ENCODE assay signal across 8 mouse cellular contexts in the genomic region with DNA sequence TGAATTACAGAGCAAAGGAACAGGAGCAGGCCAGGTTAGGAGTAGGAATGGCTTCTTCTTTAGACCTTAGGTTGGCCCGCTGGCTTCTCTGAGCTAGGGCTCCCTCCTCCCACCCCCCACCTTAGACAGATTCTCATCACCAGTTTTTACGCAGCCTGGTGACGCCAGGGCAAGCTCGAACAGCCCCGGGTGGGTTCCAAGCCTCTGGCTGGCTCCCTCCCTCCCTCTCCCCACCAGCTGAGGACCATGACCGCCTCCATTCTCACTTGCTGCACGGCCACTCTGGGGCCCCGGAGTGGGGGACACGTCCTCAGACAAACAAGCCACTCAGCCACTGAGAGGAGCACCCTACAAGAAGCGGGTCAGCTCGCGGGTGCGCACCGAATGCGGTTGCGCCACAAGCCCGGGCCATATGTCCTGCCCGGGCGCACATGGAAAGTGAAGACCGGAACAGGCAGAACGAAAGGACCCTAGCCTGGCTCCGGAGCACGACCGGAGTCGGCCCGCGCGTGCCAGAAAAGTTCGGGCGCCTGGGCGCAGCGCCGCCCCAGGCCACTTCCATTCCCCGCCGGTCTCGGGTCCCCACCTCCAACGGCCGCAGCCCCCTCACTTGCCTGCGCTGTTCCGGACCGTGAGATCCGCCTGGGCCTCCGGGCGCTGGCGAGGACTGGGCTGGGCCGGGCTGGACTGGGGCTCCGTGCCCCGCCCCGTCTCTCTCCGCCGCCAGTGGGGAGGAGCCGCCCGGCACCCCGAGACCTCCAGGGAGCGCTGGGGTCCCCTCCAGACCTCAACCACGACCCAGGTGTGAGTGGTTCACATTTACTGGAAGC. TPM values are rescaled to one million over a fixed set of nuclear protein-coding genes. Genes with fewer than 3 reads are reported as not detected.
A peak's percentile ranks its signal among the peaks of the same experiment; 100 is the strongest.
DNase-seq lines count a peak whose midpoint lies in the region; ATAC-seq and TF ChIP-seq lines count a peak whose summit lies in the region.

No protein-coding gene starts in this region.

- peak; percentile 69 for ATAC-seq in embryonic facial prominence, embryonic 11.5 days (replicated peaks; ENCODE audit: insufficient number of reproducible peaks, low FRiP score, low TSS enrichment, low read depth)
- peak; percentile 87 for ATAC-seq in liver, embryonic 14.5 days (ENCODE audit: insufficient read depth)
- ATAC-seq in stomach, embryonic 16.5 days (ENCODE audit: insufficient read depth, low FRiP score) = peak; percentile 82

- H3K27me3 ChIP-seq in embryonic facial prominence, embryonic 11.5 days (ENCODE audit: control insufficient read depth, insufficient read depth, low read length) = no peaks in the 10 kb centered on the region; the same call in 1 of the 2 replicates
- no peaks in the 10 kb centered on the region for H3K27me3 ChIP-seq in kidney, adult 2 months (replicated peaks; ENCODE audit: control insufficient read depth, insufficient read depth, low read length)
- H3K27me3 ChIP-seq in liver, embryonic 14.5 days (ENCODE audit: control insufficient read depth, insufficient read depth, low read length) = no peaks in the 10 kb centered on the region
- H3K27me3 ChIP-seq in stomach, embryonic 16.5 days (ENCODE audit: control insufficient read depth, insufficient read depth, low read length) = no peaks in the 10 kb centered on the region

- H3K4me2 ChIP-seq in embryonic facial prominence, embryonic 11.5 days (ENCODE audit: low read depth, low read length) = peak overlapping the region; percentile 87
- H3K4me2 ChIP-seq in liver, embryonic 14.5 days (ENCODE audit: low read depth) = peak overlapping the region; percentile 94
- H3K4me2 ChIP-seq in stomach, embryonic 16.5 days (ENCODE audit: low read depth, low read length) = peak overlapping the region; percentile 83

- H3K4me1 ChIP-seq in embryonic facial prominence, embryonic 11.5 days (ENCODE audit: control insufficient read depth, insufficient read depth, low read length) = no peaks in the 10 kb centered on the region
- peaks cover 10% of the 10 kb centered on the region for H3K4me1 ChIP-seq in kidney, adult 2 months (ENCODE audit: control insufficient read depth, insufficient read depth, low read length)
- H3K4me1 ChIP-seq in liver, embryonic 14.5 days (replicated peaks; ENCODE audit: control insufficient read depth in 2 of 2, insufficient read depth in 2 of 2, low read length in 1 of 2) = peaks cover 8 to 41% of the 10 kb centered on the region in 2 experiments
- peaks cover 54% of the 10 kb centered on the region for H3K4me1 ChIP-seq in stomach, embryonic 16.5 days (ENCODE audit: control insufficient read depth, insufficient read depth, low read length)

- peak; percentile 48 to 50 for DNase-seq in B cell, adult 2 months
- DNase-seq in adrenal gland, postnatal 14 days = peak; percentile 89
- DNase-seq in embryonic facial prominence, embryonic 11.5 days (ENCODE audit: low spot score) = peak; percentile 59
- DNase-seq in heart, adult 9 months (ENCODE audit: low spot score in 2 of 2) = peak; percentile 89 to 91
- peak; percentile 87 for DNase-seq in kidney, adult 2 months
- peak in 2 of 3 experiments; percentile 24 to 45 for DNase-seq in liver, embryonic 14.5 days (ENCODE audit: low read depth in 3 of 3, low spot score in 3 of 3)
- peak; percentile 30 to 47 for DNase-seq in natural killer cell, adult 2 months (ENCODE audit: low spot score in 2 of 2)

- H3K9me3 ChIP-seq in embryonic facial prominence, embryonic 11.5 days (replicated peaks; ENCODE audit: control insufficient read depth, low read length) = no peaks in the 10 kb centered on the region
- no peaks in the 10 kb centered on the region for H3K9me3 ChIP-seq in liver, embryonic 14.5 days (ENCODE audit: control insufficient read depth, low read length)
- no peaks in the 10 kb centered on the region for H3K9me3 ChIP-seq in stomach, embryonic 16.5 days (replicated peaks; ENCODE audit: control insufficient read depth, low read length)

- peak; percentile 53 for TF ChIP-seq POLR2A in kidney, adult 2 months (IDR thresholded peaks at IDR 0.05; ENCODE audit: low read depth, low read length)

- under 1% methylated on average over 54 of the region's 56 CpGs for WGBS in embryonic facial prominence, embryonic 11.5 days
- WGBS in kidney, adult 2 months = under 1% methylated on average over 56 of the region's 56 CpGs
- WGBS in liver, embryonic 14.5 days (ENCODE audit: insufficient replicate concordance) = under 1% methylated on average over 56 of the region's 56 CpGs
- WGBS in stomach, embryonic 16.5 days = under 1% methylated on average over 56 of the region's 56 CpGs

- no peak for TF ChIP-seq EP300 in liver, embryonic 14.5 days (IDR thresholded peaks at IDR 0.05; ENCODE audit: low read depth)

- no peak for TF ChIP-seq CTCF in kidney, adult 2 months (conservative IDR thresholded peaks at IDR 0.05; ENCODE audit: insufficient read depth, insufficient read length, low read depth, low read length)
- TF ChIP-seq CTCF in liver, embryonic 14.5 days (IDR thresholded peaks at IDR 0.05; ENCODE audit: low read depth) = 0 out of 2 replicates have a peak, but pooled peaks have one; percentile 13

- H3K27ac ChIP-seq in embryonic facial prominence, embryonic 11.5 days (replicated peaks; ENCODE audit: low read depth, low read length) = no peak overlapping the region
- H3K27ac ChIP-seq in kidney, adult 2 months (ENCODE audit: insufficient read depth, low read depth, low read length) = peak overlapping the region; percentile 98
- peak overlapping the region; percentile 12 for H3K27ac ChIP-seq in liver, embryonic 14.5 days
- peak overlapping the region; percentile 100 for H3K27ac ChIP-seq in stomach, embryonic 16.5 days (ENCODE audit: low read length)

- peak overlapping the region; percentile 68 for H3K9ac ChIP-seq in embryonic facial prominence, embryonic 11.5 days (replicated peaks; ENCODE audit: low read length)
- H3K9ac ChIP-seq in liver, embryonic 14.5 days (replicated peaks) = peak overlapping the region; percentile 87
- H3K9ac ChIP-seq in stomach, embryonic 16.5 days (ENCODE audit: low read length) = peak overlapping the region; percentile 99

- H3K4me3 ChIP-seq in embryonic facial prominence, embryonic 11.5 days (ENCODE audit: low read depth, low read length) = peak overlapping the region; percentile 55
- H3K4me3 ChIP-seq in kidney, adult 2 months (ENCODE audit: insufficient read depth, low read depth, low read length) = peak overlapping the region; percentile 98
- peak overlapping the region; percentile 81 to 95 for H3K4me3 ChIP-seq in liver, embryonic 14.5 days (ENCODE audit: insufficient read depth in 1 of 2, low read depth in 2 of 2, low read length in 2 of 2)
- H3K4me3 ChIP-seq in stomach, embryonic 16.5 days (replicated peaks; ENCODE audit: low read length) = peak overlapping the region; percentile 84

- H3K36me3 ChIP-seq in embryonic facial prominence, embryonic 11.5 days (replicated peaks; ENCODE audit: control insufficient read depth, insufficient read depth, low read depth, low read length) = no peaks in the 10 kb centered on the region
- H3K36me3 ChIP-seq in kidney, adult 2 months (ENCODE audit: control insufficient read depth, insufficient read depth, low read length) = no peaks in the 10 kb centered on the region
- H3K36me3 ChIP-seq in liver, embryonic 14.5 days (replicated peaks; ENCODE audit: control insufficient read depth, insufficient read depth, low read depth) = no peaks in the 10 kb centered on the region
- no peaks in the 10 kb centered on the region for H3K36me3 ChIP-seq in stomach, embryonic 16.5 days (ENCODE audit: control insufficient read depth, insufficient read depth, low read length)

RNA-seq across cellular contexts. Expression of gene Tmbim1, which starts 1.7 kb away (rescaled TPM):
- total RNA-seq in adrenal gland, postnatal 14 days (2021) = 66.7 and 82.3 TPM in 2 replicates
- 10.1 and 10.5 TPM in 2 replicates for polyA plus RNA-seq in embryonic facial prominence, embryonic 11.5 days (2014; fragmentation: Nextera tagmentation; extraction: Ambion mirVana)
- 74.1 and 103 TPM in 2 replicates for polyA plus RNA-seq in kidney, adult 2 months (2012; rRNA removed)
- polyA plus RNA-seq in liver, embryonic 14.5 days (2012; rRNA removed) = 6.7 and 10.5 TPM in 2 replicates
- polyA plus RNA-seq in liver, embryonic 14.5 days (2014; fragmentation: Nextera tagmentation; extraction: Ambion mirVana) = 10.1 and 11.7 TPM in 2 replicates
- 105 and 150 TPM in 2 replicates for polyA plus RNA-seq in stomach, embryonic 16.5 days (2015; fragmentation: Nextera tagmentation; extraction: Ambion mirVana)

RNA-seq across cellular contexts. Expression of gene Pnkd, which starts 19.0 kb away (rescaled TPM):
- 111 and 115 TPM in 2 replicates for total RNA-seq in adrenal gland, postnatal 14 days (2021)
- 95.1 and 98.6 TPM in 2 replicates for polyA plus RNA-seq in embryonic facial prominence, embryonic 11.5 days (2014; fragmentation: Nextera tagmentation; extraction: Ambion mirVana)
- 139 and 165 TPM in 2 replicates for polyA plus RNA-seq in kidney, adult 2 months (2012; rRNA removed)
- 16.8 and 17.8 TPM in 2 replicates for polyA plus RNA-seq in liver, embryonic 14.5 days (2012; rRNA removed)
- polyA plus RNA-seq in liver, embryonic 14.5 days (2014; fragmentation: Nextera tagmentation; extraction: Ambion mirVana) = 42.1 and 42.6 TPM in 2 replicates
- polyA plus RNA-seq in stomach, embryonic 16.5 days (2015; fragmentation: Nextera tagmentation; extraction: Ambion mirVana) = 108 and 119 TPM in 2 replicates

RNA-seq across cellular contexts. Expression of gene Aamp, which starts 19.2 kb away (rescaled TPM):
- 155 and 165 TPM in 2 replicates for total RNA-seq in adrenal gland, postnatal 14 days (2021)
- polyA plus RNA-seq in embryonic facial prominence, embryonic 11.5 days (2014; fragmentation: Nextera tagmentation; extraction: Ambion mirVana) = 179 and 206 TPM in 2 replicates
- 212 and 217 TPM in 2 replicates for polyA plus RNA-seq in kidney, adult 2 months (2012; rRNA removed)
- polyA plus RNA-seq in liver, embryonic 14.5 days (2012; rRNA removed) = 47.3 and 55.8 TPM in 2 replicates
- polyA plus RNA-seq in liver, embryonic 14.5 days (2014; fragmentation: Nextera tagmentation; extraction: Ambion mirVana) = 84.4 and 89.0 TPM in 2 replicates
- polyA plus RNA-seq in stomach, embryonic 16.5 days (2015; fragmentation: Nextera tagmentation; extraction: Ambion mirVana) = 227 and 252 TPM in 2 replicates

RNA-seq across cellular contexts. Expression of gene Gpbar1, which starts 25.4 kb away (rescaled TPM):
- not detected in 2 replicates for total RNA-seq in adrenal gland, postnatal 14 days (2021)
- 0.20 and 0.91 TPM in 2 replicates for polyA plus RNA-seq in embryonic facial prominence, embryonic 11.5 days (2014; fragmentation: Nextera tagmentation; extraction: Ambion mirVana)
- 0.20 and 0.48 TPM in 2 replicates for polyA plus RNA-seq in kidney, adult 2 months (2012; rRNA removed)
- polyA plus RNA-seq in liver, embryonic 14.5 days (2012; rRNA removed) = 0.57 and 1.0 TPM in 2 replicates
- 0.56 and 1.1 TPM in 2 replicates for polyA plus RNA-seq in liver, embryonic 14.5 days (2014; fragmentation: Nextera tagmentation; extraction: Ambion mirVana)
- polyA plus RNA-seq in stomach, embryonic 16.5 days (2015; fragmentation: Nextera tagmentation; extraction: Ambion mirVana) = 1.0 and 1.2 TPM in 2 replicates

RNA-seq across cellular contexts. Expression of gene Catip, which starts 58.2 kb away (rescaled TPM):
- total RNA-seq in adrenal gland, postnatal 14 days (2021) = 0.15 and 0.45 TPM in 2 replicates
- polyA plus RNA-seq in embryonic facial prominence, embryonic 11.5 days (2014; fragmentation: Nextera tagmentation; extraction: Ambion mirVana) = 0.22 and 0.36 TPM in 2 replicates
- 0.33 and 0.43 TPM in 2 replicates for polyA plus RNA-seq in kidney, adult 2 months (2012; rRNA removed)
- 0.05 and 0.10 TPM in 2 replicates for polyA plus RNA-seq in liver, embryonic 14.5 days (2012; rRNA removed)
- polyA plus RNA-seq in liver, embryonic 14.5 days (2014; fragmentation: Nextera tagmentation; extraction: Ambion mirVana) = not detected in 2 replicates
- polyA plus RNA-seq in stomach, embryonic 16.5 days (2015; fragmentation: Nextera tagmentation; extraction: Ambion mirVana) = 0.66 and 0.77 TPM in 2 replicates

Comparison
In these comparisons a context has a peak if more than half of its experiments do, and no peak if none do; other contexts are left out.
1. DNase-seq: peak in every context shown above with its lines; median percentile 90 in heart, adult 9 months; 89 in adrenal gland, postnatal 14 days; 87 in kidney, adult 2 months; 59 in embryonic facial prominence, embryonic 11.5 days; 49 in B cell, adult 2 months; 38 in natural killer cell, adult 2 months; 34 in liver, embryonic 14.5 days.